Mouse (Mus musculus) T-helper 2 cell (primary cell): ENCODE measurements around the gene Gpr173.

Experiments used
- in situ Hi-C: fragments of 300-600 bp; cut with MboI, MseI; formaldehyde crosslinking; loops from one replicate; pipeline ENCODE4 v1.15.1; 2025; ENCODE audit warnings: high pct_unique_total_duplicates

Gene Gpr173

GRCm38 (mm10) chrX:152306224-152306623 is 62.3 kb downstream of the Gpr173 start:
- in situ Hi-C loops, result no loop called here
